Mouse (Mus musculus) monocyte, adult 5-6 weeks (primary cell): ENCODE data around the gene Rassf2. TPM values are rescaled to one million over a fixed set of nuclear protein-coding genes. Genes with fewer than 3 reads are reported as not detected.

Experiments
- ATAC-seq: fragments of 153-309, 156-312 bp; replicated peaks from 2 replicates; pipeline ENCODE4 v1.8.0; 2017; ENCODE audit warnings: mild to moderate bottlenecking; ENCODE audit not compliant: low TSS enrichment, insufficient number of reproducible peaks, severe bottlenecking, poor library complexity, low FRiP score
- total RNA-seq: library from RNA; stranded (forward); fragments of 200-1000, 200-491, 200-594 nt; gene quantifications from 3 replicates; pipeline ENCODE4 v1.2.3, GENCODE M21; 2017

Rassf2 gene
- total RNA-seq, 1 experiment from 2014 or later = 33.5 TPM

GRCm38 (mm10) chr2:132013152-132013551 is 16.9 kb downstream of the Rassf2 start:
- ATAC-seq = no peak

DNA sequence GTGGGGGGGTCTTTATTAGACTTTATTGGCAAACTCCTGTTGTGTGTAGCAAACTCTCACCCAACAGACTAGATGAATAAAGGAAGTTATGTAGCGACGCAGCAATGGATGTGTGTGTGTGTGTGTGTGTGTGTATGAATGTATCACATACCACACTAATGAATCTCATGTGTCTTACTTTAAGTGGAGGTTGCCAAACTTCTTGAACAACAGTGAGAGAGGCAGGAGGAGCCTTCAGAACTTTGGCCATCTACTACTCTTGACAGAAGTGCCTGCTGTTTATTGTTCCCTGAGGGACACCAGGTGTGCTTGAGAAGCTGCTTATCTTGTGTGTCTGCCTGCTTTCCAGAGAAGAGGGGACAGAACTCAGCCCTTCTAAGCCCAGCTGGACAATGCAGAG is 19.3 kb downstream of the Rassf2 start:
- no peak for ATAC-seq

GRCm38 (mm10) chr2:132008186-132008585 is 21.9 kb downstream of the Rassf2 start:
- ATAC-seq = no peak

GRCm38 (mm10) chr2:132007475-132007819 is 22.6 kb downstream of the Rassf2 start:
- ATAC-seq = no peak

- ATAC-seq = peak; percentile 81
Observed at GRCm38 (mm10) chr2:132006561-132007474, 23.2 kb downstream of the Rassf2 start.

GRCm38 (mm10) chr2:132005445-132005844 is 24.6 kb downstream of the Rassf2 start:
- no peak for ATAC-seq

- no peak for ATAC-seq
Observed at GRCm38 (mm10) chr2:132004495-132005136, 25.4 kb downstream of the Rassf2 start.

- ATAC-seq = no peak
Observed at GRCm38 (mm10) chr2:132003916-132004315, 26.1 kb downstream of the Rassf2 start.

GRCm38 (mm10) chr2:132001696-132002334 is 28.2 kb downstream of the Rassf2 start:
- ATAC-seq = no peak

- ATAC-seq = no peak
Observed at GRCm38 (mm10) chr2:131997356-131997755, 32.7 kb downstream of the Rassf2 start.

GRCm38 (mm10) chr2:131996369-131996768 is 33.7 kb downstream of the Rassf2 start:
- ATAC-seq = no peak

GRCm38 (mm10) chr2:131995742-131996141 is 34.3 kb downstream of the Rassf2 start:
- no peak for ATAC-seq

DNA sequence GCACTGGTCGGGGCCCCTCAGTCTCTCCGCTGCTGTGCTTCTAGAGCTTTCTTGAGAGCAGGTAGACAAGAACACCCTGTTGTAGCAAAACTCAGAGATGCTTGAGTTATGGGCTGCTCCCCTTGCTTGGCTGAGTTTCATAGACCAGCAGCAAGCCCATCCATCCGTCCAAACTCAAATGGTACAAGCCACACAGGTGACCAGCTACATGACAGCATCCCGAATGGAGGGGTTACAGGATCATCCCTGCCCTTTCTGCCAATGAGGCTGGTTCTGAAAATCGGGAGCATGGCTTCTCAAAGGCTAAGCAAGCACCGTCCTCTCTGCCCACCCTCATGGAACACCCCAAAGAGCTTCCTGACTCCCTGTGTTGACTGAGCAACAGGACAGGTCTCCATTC is 35.1 kb downstream of the Rassf2 start:
- no peak for ATAC-seq

DNA sequence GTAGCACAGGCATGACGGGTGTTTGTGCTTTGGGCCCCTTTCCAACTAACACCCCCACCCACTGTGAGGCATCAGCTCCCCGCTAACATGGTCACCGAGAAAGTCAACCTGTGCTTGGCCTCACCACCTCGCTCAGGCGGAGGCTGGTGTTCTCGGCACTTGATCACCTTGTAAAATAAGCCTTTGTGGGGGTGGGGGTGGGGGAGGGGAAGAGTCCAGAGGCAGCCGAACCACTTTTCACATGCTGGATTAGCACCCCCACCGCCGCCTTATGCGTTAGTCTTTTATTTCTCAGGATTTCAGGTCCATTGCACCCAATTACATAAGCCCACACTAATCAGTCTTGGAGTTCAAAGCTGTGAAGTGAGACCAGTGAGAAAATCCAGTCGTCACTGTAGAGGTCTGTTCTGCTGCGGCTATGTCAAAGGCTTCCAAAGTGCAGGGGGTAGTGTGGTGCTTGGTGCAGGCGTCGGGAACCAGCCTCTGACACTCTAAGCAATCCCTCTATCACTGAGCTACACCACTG is 36.4 kb downstream of the Rassf2 start:
- no peak for ATAC-seq

DNA sequence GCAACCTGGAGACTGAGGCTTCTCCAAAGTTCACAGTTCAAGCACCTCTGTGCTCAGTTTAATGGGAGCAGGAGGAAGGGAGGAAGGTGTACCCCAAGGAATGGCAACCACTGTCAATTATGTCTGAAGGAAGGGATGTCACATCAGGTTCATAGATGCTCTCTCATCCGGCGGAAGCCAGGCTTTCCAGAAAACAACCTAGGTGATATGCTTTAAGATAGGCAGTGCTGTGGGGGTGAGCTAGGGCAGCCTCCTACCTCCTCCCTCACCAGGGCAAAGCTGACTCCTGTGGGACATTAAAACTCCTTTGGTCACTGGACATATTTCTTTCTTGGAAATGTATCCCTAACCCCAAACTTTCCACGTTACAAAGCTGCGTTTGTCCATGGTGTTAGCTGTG is 36.9 kb downstream of the Rassf2 start:
- ATAC-seq = no peak

GRCm38 (mm10) chr2:131992487-131992886 is 37.6 kb downstream of the Rassf2 start:
- ATAC-seq = no peak

DNA sequence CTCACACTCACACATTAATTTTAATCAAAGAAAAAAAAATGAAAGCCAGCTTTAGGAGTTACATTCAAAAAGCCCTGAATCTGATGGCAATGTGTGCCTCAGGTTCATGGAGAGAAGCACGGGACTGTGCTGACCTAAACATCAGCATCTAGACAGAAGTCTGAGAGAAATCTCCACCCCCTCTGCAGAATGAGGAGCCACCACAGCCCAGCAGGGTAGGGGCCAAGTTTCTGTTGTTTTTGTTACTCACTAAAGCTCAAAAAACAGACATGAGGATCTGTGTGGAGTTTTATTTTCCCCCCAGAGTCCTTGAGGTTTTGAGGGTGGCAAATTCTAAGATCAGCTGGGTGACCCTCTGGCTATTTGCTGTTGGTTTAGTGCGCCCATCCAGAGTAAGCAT is 41.5 kb downstream of the Rassf2 start:
- ATAC-seq = no peak

DNA sequence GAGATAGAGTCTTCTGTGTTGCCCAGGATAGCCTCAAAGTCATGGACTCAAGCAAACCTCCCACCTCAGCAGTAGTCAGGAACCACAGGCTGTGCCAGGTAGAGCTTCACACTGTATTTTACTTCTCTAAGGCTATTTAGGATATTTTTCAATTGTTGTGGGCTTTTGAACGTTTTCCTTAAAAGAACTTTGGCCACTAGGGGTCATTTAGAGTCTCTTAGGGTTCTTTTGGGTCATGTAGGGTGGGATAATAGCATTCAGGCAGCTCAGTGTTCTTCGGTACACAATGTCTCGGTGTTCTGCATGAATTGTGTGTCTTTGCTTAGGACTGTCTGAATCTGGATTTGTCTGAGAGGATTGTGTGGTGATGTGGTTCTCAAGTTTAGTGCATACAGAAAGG is 42.1 kb downstream of the Rassf2 start:
- no peak for ATAC-seq

DNA sequence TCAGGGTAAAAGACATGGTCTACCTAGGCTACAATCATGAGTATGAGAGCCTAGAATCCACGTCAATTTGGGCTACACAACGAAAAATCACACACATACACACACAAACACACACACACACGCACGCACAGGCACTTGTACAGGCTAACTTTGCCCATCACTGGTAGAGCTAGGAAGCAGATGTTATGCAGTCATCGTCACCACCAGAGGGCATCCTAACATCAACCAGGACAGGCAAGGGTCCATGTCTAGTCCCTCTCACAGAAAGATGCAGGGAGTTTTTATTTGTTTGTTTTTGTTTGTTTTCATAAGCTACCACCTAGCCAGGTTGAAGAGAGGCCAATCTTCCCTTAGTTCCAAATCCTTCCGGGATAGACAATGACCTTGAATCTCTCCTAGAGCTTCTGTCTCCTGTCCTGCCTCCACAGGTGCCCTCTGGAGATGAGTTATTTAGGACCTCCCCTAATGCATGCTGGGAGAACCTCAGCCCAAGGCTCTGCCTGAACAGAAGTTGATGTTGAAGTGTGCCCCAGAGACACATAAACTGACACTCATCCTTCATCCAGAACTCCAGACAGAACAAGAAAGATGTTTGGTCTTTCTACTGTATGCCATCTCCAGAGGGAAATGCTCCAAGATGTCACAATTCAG is 47.4 kb downstream of the Rassf2 start:
- ATAC-seq = peak; percentile 87
